Mouse (Mus musculus) liver, embryonic 15.5 days (tissue): ENCODE measurements around the gene Bri3. TPM values are rescaled to one million over a fixed set of nuclear protein-coding genes. Genes with fewer than 3 reads are reported as not detected.

Source experiments
- ATAC-seq: fragments of 200-750 bp; cut with Nextera tagmentation; 2 replicates; pipeline ENCODE4 v1.8.0; 2017; ENCODE audit warnings: moderate number of reproducible peaks, mild to moderate bottlenecking, moderate library complexity; ENCODE audit not compliant: insufficient read depth
- H3K27ac ChIP-seq: fragments of 300-500 bp; sonication (generic); replicated peaks from 2 replicates; pipeline ENCODE4 v1.5.1; 2015; ENCODE audit warnings: mild to moderate bottlenecking, inconsistent platforms
- H3K27me3 ChIP-seq: fragments of 300-500 bp; sonication (generic); 2 replicates; pipeline ENCODE4 v1.6.1; 2015; ENCODE audit warnings: mild to moderate bottlenecking, inconsistent platforms
- H3K36me3 ChIP-seq: fragments of 300-500 bp; sonication (generic); replicated peaks from 2 replicates; pipeline ENCODE4 v1.6.1; 2015; ENCODE audit warnings: moderate library complexity, mild to moderate bottlenecking, inconsistent platforms
- H3K4me1 ChIP-seq: fragments of 300-500 bp; sonication (generic); replicated peaks from 2 replicates; pipeline ENCODE4 v1.6.1; 2015; ENCODE audit warnings: inconsistent platforms
- H3K4me2 ChIP-seq: fragments of 300-500 bp; sonication (generic); 2 replicates; pipeline ENCODE4 v1.6.1; 2015; ENCODE audit warnings: moderate library complexity, mild to moderate bottlenecking, inconsistent platforms
- H3K4me3 ChIP-seq: fragments of 300-500 bp; sonication (generic); replicated peaks from 2 replicates; pipeline ENCODE4 v1.5.1; 2015; ENCODE audit warnings: mild to moderate bottlenecking, inconsistent platforms
- H3K9ac ChIP-seq: fragments of 300-500 bp; sonication (generic); 2 replicates; pipeline ENCODE4 v1.6.1; 2015; ENCODE audit warnings: moderate library complexity, mild to moderate bottlenecking, inconsistent platforms
- H3K9me3 ChIP-seq: fragments of 300-500 bp; sonication (generic); replicated peaks from 2 replicates; pipeline ENCODE4 v1.6.1; 2016; ENCODE audit warnings: inconsistent platforms
- WGBS: fragments of 180-500 bp; shearing (Covaris S2); methylation state at CpG from one replicate; pipeline ENCODE4 v1.1.7; 2015; ENCODE audit warnings: mixed read lengths; ENCODE audit not compliant: insufficient replicate concordance; 5-methylcytosine and 5-hydroxymethylcytosine counted together
- polyA plus RNA-seq: library from polyadenylated mRNA; unstranded; fragments of >200 nt; fragmentation: Nextera tagmentation; extraction: Ambion mirVana; gene quantifications from 2 replicates; pipeline ENCODE4 v1.2.1, GENCODE M21; 2015

The Bri3 gene
- 20.3 and 21.0 TPM in 2 replicates for polyA plus RNA-seq

GRCm38 (mm10) chr5:144243901-144244487, at the start of gene Bri3:
TSS of gene Bri3 (plus strand) at chr5:144244437.
- no peak within 1 kb of the TSS for H3K4me2 ChIP-seq
- peaks cover 3% of the 10 kb centered on the region; the same call in 1 of the 2 replicates for H3K4me1 ChIP-seq
- H3K27me3 ChIP-seq = no peaks in the 10 kb centered on the region
- no peaks in the 10 kb centered on the region for H3K9me3 ChIP-seq
- WGBS = 75% methylated on average over 7 of the region's 7 CpGs
- H3K27ac ChIP-seq = no peak within 1 kb of the TSS
- ATAC-seq = no peak
- H3K4me3 ChIP-seq = no peak within 1 kb of the TSS
- no peaks in the 10 kb centered on the region for H3K36me3 ChIP-seq
- no peak within 1 kb of the TSS for H3K9ac ChIP-seq

- ATAC-seq = no peak
- 74% methylated on average over 8 of the region's 8 CpGs for WGBS
- no peak overlapping the region for H3K27ac ChIP-seq
- no peaks in the 10 kb centered on the region for H3K9me3 ChIP-seq
- H3K4me1 ChIP-seq = peaks cover 11% of the 10 kb centered on the region
- no peaks in the 10 kb centered on the region for H3K27me3 ChIP-seq
- no peak overlapping the region for H3K4me3 ChIP-seq
- H3K4me2 ChIP-seq = no peak overlapping the region
- H3K36me3 ChIP-seq = no peaks in the 10 kb centered on the region
- no peak overlapping the region for H3K9ac ChIP-seq
These were observed 48.7 kb upstream of the Bri3 start for GRCm38 (mm10) chr5:144195567-144195966.

DNA sequence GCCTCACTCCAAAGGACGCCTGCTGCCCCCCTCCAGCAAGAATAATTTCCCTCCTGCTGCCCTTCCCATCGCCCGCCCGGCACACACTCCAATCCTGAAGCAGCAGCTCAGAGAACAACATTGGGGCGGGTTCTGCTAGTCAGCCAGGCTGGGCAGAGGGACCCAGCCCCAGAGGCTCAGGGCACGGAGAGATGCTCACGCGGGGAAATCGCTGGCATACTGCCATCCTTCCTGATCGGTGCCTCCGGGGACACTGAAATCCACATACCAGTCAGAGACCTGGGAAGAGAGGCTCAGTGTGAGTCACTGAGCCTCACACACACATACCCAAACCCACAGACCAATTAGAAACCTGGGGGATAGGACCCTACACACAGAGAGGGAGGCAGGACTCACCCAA, 43.6 kb upstream of the Bri3 start:
- ATAC-seq = no peak
- Histone ChIP-seq H3K4me1 (peaks cover 6% of the 10 kb centered on the region), H3K4me3 (no peak overlapping the region), H3K4me2 (no peak overlapping the region), H3K9me3 (0 out of 2 replicates have a peak, but pooled peaks cover 7% of the 10 kb centered on the region), H3K9ac (no peak overlapping the region), H3K27me3 (no peaks in the 10 kb centered on the region), H3K27ac (no peak overlapping the region), H3K36me3 (peaks cover 12% of the 10 kb centered on the region)
- 75% methylated on average over 11 of the region's 11 CpGs for WGBS

- Histone ChIP-seq H3K4me1 (peaks cover 6% of the 10 kb centered on the region), H3K4me2 (no peak overlapping the region), H3K9ac (no peak overlapping the region), H3K27ac (no peak overlapping the region), H3K9me3 (0 out of 2 replicates have a peak, but pooled peaks cover 7% of the 10 kb centered on the region), H3K36me3 (peaks cover 12% of the 10 kb centered on the region), H3K27me3 (no peaks in the 10 kb centered on the region), H3K4me3 (no peak overlapping the region)
- WGBS = 83% methylated on average over 6 of the region's 6 CpGs
- no peak for ATAC-seq
These were observed 41.8 kb upstream of the Bri3 start for GRCm38 (mm10) chr5:144202430-144202829.

DNA sequence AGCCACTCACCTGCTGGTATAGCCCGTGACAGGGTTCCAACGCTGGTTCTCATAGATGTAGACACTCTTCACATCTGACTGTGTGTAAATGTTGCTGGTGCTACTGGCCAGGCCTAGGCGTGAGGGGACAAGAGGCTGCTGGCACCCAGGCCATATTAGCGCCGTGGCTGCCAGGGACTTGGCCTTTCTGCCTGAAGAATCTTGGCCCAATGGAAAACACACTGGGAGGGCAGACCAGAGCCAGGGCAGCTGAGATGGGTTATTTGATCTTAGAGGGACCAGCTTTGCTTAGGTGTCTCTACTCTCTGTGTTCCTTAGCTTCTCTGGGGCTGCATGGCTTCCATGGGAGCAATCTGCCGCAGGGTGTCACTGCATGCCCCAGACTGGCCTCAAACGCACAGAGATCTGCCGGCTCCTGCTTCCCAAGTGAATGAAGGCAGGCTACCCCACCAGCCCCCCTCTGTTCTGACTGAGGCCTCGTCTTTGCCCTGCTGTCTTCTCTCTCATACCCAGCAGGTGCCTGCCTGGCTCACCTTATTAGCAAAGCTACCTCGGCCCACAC, 40.8 kb upstream of the Bri3 start:
- Histone ChIP-seq H3K9ac (no peak overlapping the region), H3K27me3 (no peaks in the 10 kb centered on the region), H3K4me1 (peaks cover 6% of the 10 kb centered on the region), H3K4me3 (no peak overlapping the region), H3K36me3 (peaks cover 12% of the 10 kb centered on the region), H3K9me3 (0 out of 2 replicates have a peak, but pooled peaks cover 7% of the 10 kb centered on the region), H3K27ac (no peak overlapping the region), H3K4me2 (no peak overlapping the region)
- no peak for ATAC-seq
- 72% methylated on average over 10 of the region's 10 CpGs for WGBS

DNA sequence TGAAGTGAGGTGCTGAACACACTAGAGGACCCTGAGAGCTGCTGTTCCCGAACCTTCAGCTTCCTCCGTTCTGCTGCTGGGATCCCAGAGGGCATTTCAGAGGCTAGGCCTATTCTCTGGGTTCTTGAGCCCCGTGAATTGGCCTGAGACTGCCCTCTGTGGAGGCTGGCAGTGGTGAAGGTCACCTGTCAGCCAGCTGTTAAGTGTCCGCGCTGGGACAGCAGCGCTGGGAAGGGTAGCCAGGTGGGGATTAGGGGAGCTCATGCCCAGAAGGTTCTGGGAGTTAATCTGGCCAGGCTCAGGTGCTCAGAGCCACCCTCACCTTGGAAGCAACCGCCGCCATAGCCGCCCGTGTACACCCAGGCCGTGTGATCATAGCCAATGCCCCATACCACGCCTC, 39.9 kb upstream of the Bri3 start:
- no peak for ATAC-seq
- Histone ChIP-seq H3K4me1 (peaks cover 6% of the 10 kb centered on the region), H3K27ac (no peak overlapping the region), H3K4me3 (no peak overlapping the region), H3K9me3 (0 out of 2 replicates have a peak, but pooled peaks cover 7% of the 10 kb centered on the region), H3K9ac (no peak overlapping the region), H3K36me3 (peaks cover 12% of the 10 kb centered on the region), H3K27me3 (no peaks in the 10 kb centered on the region), H3K4me2 (no peak overlapping the region)
- 81% methylated on average over 12 of the region's 12 CpGs for WGBS

- Histone ChIP-seq H3K4me2 (no peak overlapping the region), H3K27me3 (no peaks in the 10 kb centered on the region), H3K9me3 (0 out of 2 replicates have a peak, but pooled peaks cover 7% of the 10 kb centered on the region), H3K36me3 (peaks cover 15% of the 10 kb centered on the region), H3K9ac (no peak overlapping the region), H3K4me3 (no peak overlapping the region), H3K4me1 (0 out of 2 replicates have a peak, but pooled peaks cover under 1% of the 10 kb centered on the region), H3K27ac (no peak overlapping the region)
- no peak for ATAC-seq
- 80% methylated on average over 10 of the region's 10 CpGs for WGBS
These were observed 39.3 kb upstream of the Bri3 start for GRCm38 (mm10) chr5:144204911-144205310.

DNA sequence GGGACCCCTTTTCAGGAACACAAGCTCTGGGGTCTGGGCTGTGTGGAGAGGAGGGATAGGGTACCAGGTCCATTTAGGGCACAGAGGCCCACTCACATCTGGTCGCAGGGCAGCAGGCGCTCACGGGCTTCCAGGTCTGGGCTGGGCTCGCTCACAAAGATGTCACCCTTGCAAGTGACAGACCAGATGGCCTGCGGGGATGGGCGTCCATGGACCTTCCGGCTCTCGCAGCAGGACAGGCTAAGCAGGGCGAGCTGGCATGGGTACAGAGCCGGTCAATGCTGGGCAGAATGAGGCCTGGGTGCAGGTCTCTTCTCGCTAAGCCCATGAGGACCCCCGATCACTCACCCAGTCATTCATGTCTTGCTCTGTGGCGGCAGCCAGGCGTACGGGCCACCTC, 38.2 kb upstream of the Bri3 start:
- no peak for ATAC-seq
- Histone ChIP-seq H3K4me2 (no peak overlapping the region), H3K27me3 (no peaks in the 10 kb centered on the region), H3K4me3 (no peak overlapping the region), H3K9ac (no peak overlapping the region), H3K27ac (no peak overlapping the region), H3K36me3 (peaks cover 16% of the 10 kb centered on the region), H3K4me1 (no peaks in the 10 kb centered on the region), H3K9me3 (0 out of 2 replicates have a peak, but pooled peaks cover 7% of the 10 kb centered on the region)
- 79% methylated on average over 15 of the region's 15 CpGs for WGBS

- no peak overlapping the region for H3K4me2 ChIP-seq
- no peaks in the 10 kb centered on the region for H3K4me1 ChIP-seq
- H3K27me3 ChIP-seq = no peaks in the 10 kb centered on the region
- ATAC-seq = no peak
- H3K9me3 ChIP-seq = 0 out of 2 replicates have a peak, but pooled peaks cover 3% of the 10 kb centered on the region
- no peak overlapping the region for H3K9ac ChIP-seq
- H3K36me3 ChIP-seq = peaks cover 17% of the 10 kb centered on the region
- H3K27ac ChIP-seq = no peak overlapping the region
- WGBS = 43% methylated on average over 11 of the region's 11 CpGs
- H3K4me3 ChIP-seq = no peak overlapping the region
These were observed 36.8 kb upstream of the Bri3 start for GRCm38 (mm10) chr5:144207478-144207877.

DNA sequence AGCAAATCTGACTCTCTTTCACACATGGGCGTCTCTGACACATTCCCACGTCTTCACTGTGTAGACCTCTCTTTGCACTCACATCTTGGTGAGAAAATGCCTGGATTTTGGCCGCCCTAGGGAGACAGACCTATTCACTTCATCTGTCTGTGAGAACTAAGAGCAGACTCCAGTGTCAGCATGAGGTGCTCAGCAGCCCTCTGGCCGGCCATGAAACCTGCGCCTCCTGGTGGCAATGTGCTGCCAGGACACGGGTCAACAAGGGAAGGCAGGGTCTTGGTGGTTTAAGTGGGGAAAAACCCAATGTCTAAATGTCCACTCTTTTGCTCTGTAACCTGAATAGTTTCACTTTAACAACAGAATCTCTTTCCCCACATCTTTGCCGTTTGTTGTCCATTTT, 29.8 kb upstream of the Bri3 start:
- WGBS = 31% methylated on average over 7 of the region's 7 CpGs
- Histone ChIP-seq H3K4me1 (no peaks in the 10 kb centered on the region), H3K9ac (no peak overlapping the region), H3K36me3 (peaks cover 9% of the 10 kb centered on the region; the same call in 1 of the 2 replicates), H3K4me3 (no peak overlapping the region), H3K27me3 (no peaks in the 10 kb centered on the region), H3K27ac (no peak overlapping the region), H3K4me2 (no peak overlapping the region), H3K9me3 (no peaks in the 10 kb centered on the region)
- ATAC-seq = no peak

DNA sequence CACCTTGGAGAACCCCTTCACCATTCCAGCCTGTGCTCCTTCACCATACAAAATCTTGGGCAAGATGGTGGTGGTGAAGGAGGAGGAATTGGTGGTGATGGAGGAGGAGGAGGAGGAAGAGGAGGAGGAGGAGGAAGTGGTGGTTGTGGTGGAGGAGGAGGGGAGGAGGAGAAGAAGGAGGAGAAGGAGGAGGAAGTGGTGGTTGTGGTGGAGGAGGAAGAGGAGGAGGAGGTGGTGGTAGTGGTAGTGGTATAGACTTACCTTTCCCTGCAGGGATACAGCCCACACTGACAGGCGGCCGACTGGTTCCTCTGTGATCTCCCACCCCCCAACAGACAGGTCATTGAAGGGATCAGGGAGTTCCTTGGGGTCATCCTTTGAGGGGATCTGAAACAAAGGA, 28.2 kb upstream of the Bri3 start:
- no peak overlapping the region for H3K9ac ChIP-seq
- WGBS = 37% methylated on average over 2 of the region's 2 CpGs
- H3K27me3 ChIP-seq = no peaks in the 10 kb centered on the region
- H3K27ac ChIP-seq = no peak overlapping the region
- no peak overlapping the region for H3K4me3 ChIP-seq
- no peak for ATAC-seq
- H3K4me1 ChIP-seq = no peaks in the 10 kb centered on the region
- H3K36me3 ChIP-seq = 0 out of 2 replicates have a peak, but pooled peaks cover 4% of the 10 kb centered on the region
- no peaks in the 10 kb centered on the region for H3K9me3 ChIP-seq
- no peak overlapping the region for H3K4me2 ChIP-seq
